Mouse (Mus musculus) activated CD4-positive, CD25-positive, alpha-beta regulatory T cell, adult 4 months (primary cell): ENCODE data around the gene Mrps16. TPM values are rescaled to one million over a fixed set of nuclear protein-coding genes. Genes with fewer than 3 reads are reported as not detected.

ENCODE experiments used
- ATAC-seq: one replicate; pipeline ENCODE4 v1.8.0; 2017
- polyA plus RNA-seq, 2 experiments: library from polyadenylated mRNA; unstranded; fragments of 100-300 nt; shearing (Covaris generic); gene quantifications; one replicate each; pipeline ENCODE4 v1.2.1; 2017

Mrps16 gene
- 100 to 1,000 TPM; 127 to 128 TPM for polyA plus RNA-seq

- peak; percentile 96 for ATAC-seq
Observed at GRCm38 (mm10) chr14:20393205-20393913, at the start of gene Mrps16. TSS of gene Mrps16 (minus strand) at chr14:20393634.

GRCm38 (mm10) chr14:20442252-20442651 lies 48.8 kb upstream of the Mrps16 start:
- no peak for ATAC-seq

- ATAC-seq, result no peak
Observed at GRCm38 (mm10) chr14:20436976-20437375, 43.5 kb upstream of the Mrps16 start.

GRCm38 (mm10) chr14:20432420-20432819 lies 39.0 kb upstream of the Mrps16 start:
- ATAC-seq, result no peak

GRCm38 (mm10) chr14:20431726-20432125 lies 38.3 kb upstream of the Mrps16 start:
- no peak for ATAC-seq

GRCm38 (mm10) chr14:20429833-20430232 lies 36.4 kb upstream of the Mrps16 start:
- no peak for ATAC-seq

GRCm38 (mm10) chr14:20428593-20428992 lies 35.2 kb upstream of the Mrps16 start:
- ATAC-seq, result no peak

- ATAC-seq, result no peak
Observed at GRCm38 (mm10) chr14:20423046-20423445, 29.6 kb upstream of the Mrps16 start.

- no peak for ATAC-seq
Observed at GRCm38 (mm10) chr14:20422257-20422656, 28.8 kb upstream of the Mrps16 start.

- ATAC-seq, result no peak
Observed at GRCm38 (mm10) chr14:20400071-20400470, 6.6 kb upstream of the Mrps16 start.

GRCm38 (mm10) chr14:20398864-20399263 lies 5.4 kb upstream of the Mrps16 start:
- ATAC-seq, result no peak

GRCm38 (mm10) chr14:20397220-20397619 lies 3.8 kb upstream of the Mrps16 start:
- ATAC-seq, result no peak

GRCm38 (mm10) chr14:20392326-20392725 lies 1.1 kb downstream of the Mrps16 start:
- ATAC-seq, result no peak

- ATAC-seq, result no peak
Observed at GRCm38 (mm10) chr14:20389446-20390079, 3.9 kb downstream of the Mrps16 start.

- peak; percentile 73 for ATAC-seq
Observed at GRCm38 (mm10) chr14:20388441-20389129, 4.8 kb downstream of the Mrps16 start, which contains the start of gene Dnajc9. TSS of gene Dnajc9 (minus strand) at chr14:20388910.

GRCm38 (mm10) chr14:20379753-20380430 lies 13.5 kb downstream of the Mrps16 start:
- peak; percentile 31 for ATAC-seq

GRCm38 (mm10) chr14:20379087-20379640 lies 14.3 kb downstream of the Mrps16 start:
- ATAC-seq, result no peak

- peak; percentile 85 for ATAC-seq
Observed at GRCm38 (mm10) chr14:20378313-20379061, 14.9 kb downstream of the Mrps16 start.

- ATAC-seq, result no peak
Observed at GRCm38 (mm10) chr14:20377112-20377521, 16.3 kb downstream of the Mrps16 start.

- ATAC-seq, result no peak
Observed at GRCm38 (mm10) chr14:20371854-20372253, 21.6 kb downstream of the Mrps16 start.

- no peak for ATAC-seq
Observed at GRCm38 (mm10) chr14:20370798-20371197, 22.6 kb downstream of the Mrps16 start.

GRCm38 (mm10) chr14:20368271-20368670 lies 25.2 kb downstream of the Mrps16 start:
- ATAC-seq, result no peak
